Mouse (Mus musculus) cerebellum, adult 2 months (tissue): ENCODE measurements around the gene Svep1. TPM values are rescaled to one million over a fixed set of nuclear protein-coding genes. Genes with fewer than 3 reads are reported as not detected.

Source experiments
- DNase-seq, 2 experiments: peaks; one replicate each; pipeline ENCODE4 v3.0.0; 2021
- H3K27ac ChIP-seq: fragments of 200-500 bp; 2 replicates; pipeline ENCODE4 v1.5.1; 2012; ENCODE audit warnings: low read length, control low read depth, inconsistent platforms; ENCODE audit not compliant: insufficient read depth
- H3K27me3 ChIP-seq: fragments of 200-500 bp; 2 replicates; pipeline ENCODE4 v1.6.1; 2012; ENCODE audit warnings: inconsistent platforms, mild to moderate bottlenecking, low read length, moderate library complexity; ENCODE audit not compliant: control insufficient read depth, insufficient read depth
- H3K4me1 ChIP-seq: fragments of 200-500 bp; 2 replicates; pipeline ENCODE4 v1.6.1; 2011; ENCODE audit warnings: low read length; ENCODE audit not compliant: control insufficient read depth, insufficient read depth
- H3K4me3 ChIP-seq: fragments of 200-500 bp; replicated peaks from 2 replicates; pipeline ENCODE3; 2011; ENCODE audit warnings: mild to moderate bottlenecking, low read depth, low read length, control low read depth; ENCODE audit not compliant: insufficient read depth
- CTCF ChIP-seq: fragments of 200-500 bp; IDR thresholded peaks from 2 replicates; pipeline ENCODE4 v1.5.1; 2011; ENCODE audit warnings: low read depth, mild to moderate bottlenecking, control low read depth, low read length, moderate library complexity, borderline replicate concordance; ENCODE audit not compliant: insufficient read depth
- POLR2A ChIP-seq: fragments of 200-500 bp; IDR thresholded peaks from 2 replicates; pipeline ENCODE4 v1.6.1; 2011; ENCODE audit warnings: low read length, control low read depth, borderline replicate concordance; ENCODE audit not compliant: insufficient read depth
- WGBS: fragments of 180-500 bp; shearing (Covaris S2); methylation state at CpG from one replicate; pipeline ENCODE4 v1.1.7; 2018; 5-methylcytosine and 5-hydroxymethylcytosine counted together
- polyA plus RNA-seq: library from polyadenylated mRNA; depleted of rRNA; stranded (reverse); fragments of >200 nt; gene quantifications from 2 replicates; pipeline ENCODE4 v1.2.3, GENCODE M21; 2012; rRNA removed

Svep1 gene
- polyA plus RNA-seq, 1 experiment, result 10.1 TPM

- no peak overlapping the region for H3K27ac ChIP-seq
- DNase-seq, result no peak
- no peak overlapping the region for H3K4me3 ChIP-seq
- TF ChIP-seq CTCF (no peak), POLR2A (no peak)
- no peaks in the 10 kb centered on the region for H3K4me1 ChIP-seq
- H3K27me3 ChIP-seq, result no peaks in the 10 kb centered on the region
- WGBS, result 85% methylated on average over 8 of the region's 8 CpGs
These were observed 156.4 kb downstream of the Svep1 start for GRCm38 (mm10) chr4:58050276-58050675.

GRCm38 (mm10) chr4:58044833-58045232 is 161.8 kb downstream of the Svep1 start:
- H3K27ac ChIP-seq, result no peak overlapping the region
- 92% methylated on average over 6 of the region's 6 CpGs for WGBS
- H3K27me3 ChIP-seq, result no peaks in the 10 kb centered on the region
- H3K4me1 ChIP-seq, result no peaks in the 10 kb centered on the region
- no peak for DNase-seq
- H3K4me3 ChIP-seq, result no peak overlapping the region
- no peak for TF ChIP-seq CTCF
- TF ChIP-seq POLR2A, result no peak

GRCm38 (mm10) chr4:58044356-58044755 is 162.3 kb downstream of the Svep1 start:
- no peak overlapping the region for H3K27ac ChIP-seq
- no peak overlapping the region for H3K4me3 ChIP-seq
- H3K27me3 ChIP-seq, result no peaks in the 10 kb centered on the region
- H3K4me1 ChIP-seq, result no peaks in the 10 kb centered on the region
- TF ChIP-seq CTCF, result no peak
- TF ChIP-seq POLR2A, result no peak
- no peak for DNase-seq
- 93% methylated on average over 3 of the region's 3 CpGs for WGBS

DNA sequence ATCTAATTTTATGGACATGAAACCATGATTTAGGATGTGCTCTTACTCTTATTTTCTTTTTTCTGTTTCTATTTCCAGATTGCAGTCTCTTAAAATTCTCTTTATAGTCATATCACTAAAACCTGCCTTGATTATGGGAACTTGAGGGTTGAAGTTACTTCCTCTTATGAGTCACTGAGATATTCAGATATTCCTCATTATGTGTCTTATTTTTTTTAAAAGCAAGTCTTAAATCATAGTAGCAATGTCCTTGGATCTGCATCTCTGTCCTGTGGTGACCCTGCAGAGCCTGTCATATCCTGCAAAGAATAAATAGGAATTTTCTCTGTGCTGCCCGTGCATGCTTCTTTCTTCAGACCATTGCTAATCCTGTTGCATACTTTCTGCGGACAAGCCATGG is 166.6 kb downstream of the Svep1 start:
- TF ChIP-seq POLR2A, result no peak
- no peak for TF ChIP-seq CTCF
- Histone ChIP-seq H3K27me3 (no peaks in the 10 kb centered on the region), H3K4me1 (no peaks in the 10 kb centered on the region), H3K4me3 (no peak overlapping the region), H3K27ac (no peak overlapping the region)
- 63% methylated on average over 2 of the region's 2 CpGs for WGBS
- no peak for DNase-seq

DNA sequence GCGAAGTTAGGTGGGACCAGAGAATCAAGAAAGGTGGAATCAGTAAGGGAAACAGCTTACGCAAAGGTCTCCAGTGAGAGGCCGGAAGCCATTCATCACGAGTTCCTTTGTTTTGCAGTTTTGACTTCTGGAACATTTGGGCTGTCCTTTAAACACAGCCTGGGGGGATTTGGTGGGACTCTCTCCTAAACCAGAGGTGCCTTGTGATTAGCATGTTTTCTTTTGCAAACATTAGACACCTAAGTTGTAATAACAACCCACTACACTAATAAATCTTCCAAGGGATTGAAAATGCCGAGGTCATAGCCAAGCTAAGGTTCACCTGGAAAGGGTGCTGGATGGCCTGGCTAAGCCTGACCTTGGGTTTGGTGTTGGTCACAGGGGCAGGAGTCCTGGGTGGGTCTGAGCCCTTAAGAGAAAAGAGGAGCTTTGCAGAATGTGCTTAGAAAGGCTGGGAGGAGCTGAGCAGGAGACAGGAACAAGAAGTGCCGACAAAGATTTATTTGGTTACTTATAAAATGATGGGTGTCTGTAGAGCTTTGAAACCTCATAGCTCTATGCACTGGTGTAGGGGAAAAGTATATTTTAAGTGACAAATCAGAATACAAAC is 169.5 kb downstream of the Svep1 start:
- Histone ChIP-seq H3K4me1 (no peaks in the 10 kb centered on the region), H3K4me3 (no peak overlapping the region), H3K27ac (no peak overlapping the region), H3K27me3 (no peaks in the 10 kb centered on the region)
- no peak for TF ChIP-seq POLR2A
- TF ChIP-seq CTCF, result no peak
- WGBS, result 88% methylated on average over 6 of the region's 6 CpGs
- DNase-seq, result no peak

GRCm38 (mm10) chr4:58034663-58035062 is 172.0 kb downstream of the Svep1 start:
- DNase-seq, result no peak
- Histone ChIP-seq H3K27ac (no peak overlapping the region), H3K4me3 (no peak overlapping the region), H3K4me1 (no peaks in the 10 kb centered on the region), H3K27me3 (no peaks in the 10 kb centered on the region)
- no peak for TF ChIP-seq POLR2A
- no peak for TF ChIP-seq CTCF
- 49% methylated on average over 13 of the region's 13 CpGs for WGBS

GRCm38 (mm10) chr4:58032714-58033113 is 173.9 kb downstream of the Svep1 start:
- WGBS, result 86% methylated on average over 1 of the region's 1 CpGs
- DNase-seq, result no peak
- no peaks in the 10 kb centered on the region for H3K4me1 ChIP-seq
- H3K27ac ChIP-seq, result no peak overlapping the region
- no peak overlapping the region for H3K4me3 ChIP-seq
- TF ChIP-seq POLR2A (no peak), CTCF (no peak)
- no peaks in the 10 kb centered on the region for H3K27me3 ChIP-seq

- Histone ChIP-seq H3K27me3 (no peaks in the 10 kb centered on the region), H3K4me1 (no peaks in the 10 kb centered on the region), H3K27ac (no peak within 1 kb of the TSS), H3K4me3 (no peak within 1 kb of the TSS)
- WGBS, result 97% methylated on average over 5 of the region's 5 CpGs
- TF ChIP-seq POLR2A (no peak), CTCF (no peak)
- no peak for DNase-seq
These were observed 197.6 kb downstream of the Svep1 start, which contains the start of gene Txndc8 for GRCm38 (mm10) chr4:58009024-58009423. Gene Txndc8 (minus strand): TSS chr4:58009124.

- no peak overlapping the region for H3K27ac ChIP-seq
- TF ChIP-seq CTCF (no peak), POLR2A (no peak)
- peak in 1 of 2 experiments; percentile 3 for DNase-seq
- H3K27me3 ChIP-seq, result no peaks in the 10 kb centered on the region
- H3K4me1 ChIP-seq, result no peaks in the 10 kb centered on the region
- H3K4me3 ChIP-seq, result no peak overlapping the region
- 36% methylated on average over 3 of the region's 3 CpGs for WGBS
These were observed 203.2 kb downstream of the Svep1 start for GRCm38 (mm10) chr4:58003501-58003900.

Other genes with a start within 250 kb of the Svep1 start
- not detected in 2 replicates for gene Txndc8, start 197.7 kb downstream of the Svep1 start, polyA plus RNA-seq
- gene Musk, start 79.1 kb upstream of the Svep1 start, polyA plus RNA-seq, result 0.05 and 0.22 TPM in 2 replicates